Mouse (Mus musculus) liver, postnatal 0 days (tissue): ENCODE data around the gene Cnfn.

Experiments used
- CTCF ChIP-seq: sonication (generic); IDR thresholded peaks from 2 replicates; pipeline ENCODE4 v1.5.1; 2016; ENCODE audit warnings: antibody characterized with exemption, low read depth
- EP300 ChIP-seq: IDR thresholded peaks from 2 replicates; pipeline ENCODE4 v1.6.1; 2016; ENCODE audit warnings: antibody characterized with exemption, low read depth, mild to moderate bottlenecking

DNA sequence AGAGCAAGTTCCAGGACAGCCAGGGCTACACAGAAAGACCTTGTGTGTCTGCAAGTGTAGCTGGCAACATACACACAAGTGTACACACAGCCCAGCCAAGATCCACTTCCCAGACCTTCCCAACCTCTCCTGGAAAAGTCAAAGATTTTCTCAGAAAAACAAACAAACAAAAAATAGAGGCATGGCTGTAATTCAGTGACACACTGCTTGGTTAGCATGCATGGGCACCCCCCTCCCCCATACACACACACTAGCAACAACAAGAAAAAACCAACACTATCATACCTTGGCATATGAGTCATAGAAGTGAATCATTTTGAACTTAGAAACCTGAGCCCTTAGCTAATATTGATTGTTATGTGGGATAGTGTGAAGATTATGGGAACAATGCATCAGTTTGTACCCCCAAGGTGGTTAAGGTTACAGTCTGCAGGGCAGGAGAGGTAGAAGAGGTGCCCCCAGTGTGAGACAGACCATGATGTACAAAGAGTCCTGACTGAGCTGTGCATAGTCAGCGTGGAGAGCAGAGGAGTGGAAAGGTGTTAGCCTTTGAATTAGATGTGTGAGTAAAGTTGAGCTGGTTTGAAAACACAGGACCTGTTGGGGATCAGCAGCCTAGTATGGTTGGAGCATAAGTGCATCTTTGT lies 41.6 kb upstream of the Cnfn start:
- TF ChIP-seq CTCF, result no peak
- TF ChIP-seq EP300, result no peak
